Mouse (Mus musculus): ENCODE data around the gene Vmn2r29.
"Not testable (repeated sequence)": the region's sequence is repeated elsewhere in the genome, so short reads cannot be mapped to it uniquely, and the experiment has no call there.

DNA sequence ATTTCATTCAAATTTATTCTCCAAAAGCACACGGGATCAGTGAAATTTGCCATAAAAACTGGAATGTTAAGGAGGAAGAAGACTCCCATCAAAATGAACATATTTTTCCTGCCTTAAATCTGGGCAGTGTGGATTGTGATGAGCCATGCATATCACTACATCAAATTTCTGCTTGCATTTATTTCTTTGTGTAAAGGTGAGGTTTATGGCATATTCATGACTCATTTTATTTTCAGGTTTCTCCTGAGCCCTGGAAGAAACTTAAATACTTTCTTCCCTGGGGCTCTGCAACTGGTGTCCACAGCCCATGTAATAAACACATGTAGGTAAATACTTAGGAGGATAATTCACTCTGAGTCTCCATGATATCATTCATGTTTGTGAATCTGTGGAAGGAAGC lies at the start of gene Vmn2r29:
- not testable (repeated sequence) for TF ChIP-seq CTCF (conservative IDR thresholded peaks at IDR 0.05; ENCODE audit: insufficient read depth, insufficient read length, low read depth, low read length); POLR2A (IDR thresholded peaks at IDR 0.05; ENCODE audit: low read depth, low read length)
